Mouse (Mus musculus): ENCODE measurements around the gene Pde3a.
A peak's percentile ranks its signal among the peaks of the same experiment; 100 is the strongest.

Pde3a gene

DNA sequence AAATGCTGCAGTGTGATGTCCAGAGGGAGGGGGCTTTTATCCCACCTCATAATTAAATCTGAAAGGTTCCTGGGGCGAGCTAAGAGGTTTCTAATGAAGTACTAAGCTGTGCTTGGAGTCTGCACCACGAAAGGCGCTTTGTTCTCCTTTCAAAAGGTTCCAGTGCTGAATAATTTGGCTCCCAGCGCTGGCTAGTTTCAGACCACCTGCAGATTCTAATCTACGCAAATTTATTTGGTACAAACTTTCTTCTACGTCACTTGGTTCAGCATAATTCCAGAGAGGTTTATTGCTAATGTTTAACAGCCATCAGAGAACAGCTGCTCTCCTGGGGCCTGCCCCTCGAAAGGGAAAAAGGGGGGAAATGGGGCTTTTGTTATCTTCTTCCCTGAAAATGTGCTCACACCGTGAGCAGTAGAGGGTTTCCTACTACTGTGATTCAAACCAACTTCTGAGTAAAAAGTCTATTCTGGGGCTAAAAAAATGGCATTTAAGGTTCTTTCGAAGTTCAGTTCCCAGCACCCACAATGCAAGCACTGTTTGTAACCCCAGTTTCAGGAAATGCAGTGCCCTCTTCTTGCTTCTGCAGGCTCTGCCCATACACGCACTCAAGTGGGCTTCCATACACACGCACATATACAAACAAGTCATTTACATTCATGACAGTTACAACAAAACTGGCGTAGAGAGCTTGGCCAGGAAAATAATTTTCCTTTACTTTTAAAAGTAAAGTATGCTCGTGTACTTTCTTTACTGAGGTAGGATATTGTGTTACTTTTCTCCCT, 246.8 kb downstream of the Pde3a start:
- peak in 1 of 2 experiments; percentile 11 for DNase-seq (ENCODE audit: low spot score in 2 of 2)

GRCm38 (mm10) chr6:141499511-141499910, 250.4 kb downstream of the Pde3a start:
- no peak for DNase-seq (ENCODE audit: low spot score in 2 of 2)

GRCm38 (mm10) chr6:141501171-141501570, 252.1 kb downstream of the Pde3a start:
- no peak for DNase-seq (ENCODE audit: low spot score in 2 of 2)

DNA sequence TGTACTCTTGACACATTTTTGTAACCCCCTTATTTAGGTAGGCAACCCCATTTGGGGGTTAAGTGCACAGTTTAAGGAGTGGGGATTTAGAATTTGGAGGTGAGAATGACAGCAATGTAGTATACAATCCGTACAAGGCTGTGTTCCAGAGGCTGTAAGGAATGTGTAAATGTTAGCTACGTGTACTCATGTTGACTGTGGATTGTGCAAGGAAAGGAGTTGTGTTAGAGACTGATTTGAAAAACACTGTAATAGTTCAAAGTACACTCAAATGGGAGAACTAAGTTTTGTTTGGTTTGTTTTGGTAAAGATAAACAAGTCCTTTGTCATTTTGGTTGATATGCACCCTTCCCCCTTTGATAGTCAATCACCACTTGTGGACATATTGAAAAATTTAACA, 273.5 kb downstream of the Pde3a start:
- no peak for DNase-seq (ENCODE audit: low spot score in 2 of 2)

DNA sequence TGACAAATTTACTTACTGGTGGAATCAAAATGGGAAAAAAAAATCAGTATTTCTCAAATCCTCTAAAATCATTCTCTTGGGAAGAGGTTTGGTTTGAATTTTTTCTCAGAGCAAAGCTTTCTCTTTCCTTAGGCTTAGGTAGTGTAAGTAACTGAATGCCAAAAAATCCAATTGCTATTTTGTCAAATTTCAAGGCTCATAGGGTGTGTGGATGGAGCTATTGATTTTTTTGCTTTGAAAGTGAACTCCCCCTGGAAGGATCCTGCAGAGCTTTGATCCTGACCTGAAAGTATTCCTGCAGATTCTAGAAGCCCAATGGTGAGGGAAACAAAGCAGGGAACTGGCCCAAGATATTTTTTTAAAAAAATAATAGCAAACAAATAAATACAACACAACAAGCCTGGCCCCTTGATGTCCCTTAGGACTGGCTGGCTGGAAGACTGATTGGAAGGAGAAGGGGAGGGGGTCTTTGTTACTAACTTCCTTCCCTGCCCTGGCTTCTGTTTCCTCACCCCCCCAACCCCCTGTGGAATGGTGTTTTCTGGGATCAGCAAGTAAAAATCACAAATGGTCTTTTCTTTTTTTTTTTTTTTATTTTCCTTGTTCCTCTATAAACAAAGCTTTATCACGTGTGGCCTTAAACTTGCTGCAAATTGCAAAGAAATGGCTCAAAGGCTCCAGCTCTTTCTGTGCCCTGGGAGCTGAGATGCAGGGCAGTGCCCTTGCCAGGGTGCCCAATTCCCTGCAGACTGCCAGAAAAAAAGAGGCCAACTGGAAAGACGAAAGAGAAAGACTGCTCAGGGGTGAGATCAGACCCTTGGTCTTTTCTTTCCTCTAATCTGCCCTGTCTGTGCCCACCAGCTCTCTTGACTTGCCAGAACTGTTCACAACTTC, 274.9 kb downstream of the Pde3a start, which contains the start of gene Slco1c1:
Gene Slco1c1, plus strand, starts transcription at position 622 of the 894 bp plus-strand sequence.
- peak; percentile 16 to 18 for DNase-seq (ENCODE audit: low spot score in 2 of 2)

DNA sequence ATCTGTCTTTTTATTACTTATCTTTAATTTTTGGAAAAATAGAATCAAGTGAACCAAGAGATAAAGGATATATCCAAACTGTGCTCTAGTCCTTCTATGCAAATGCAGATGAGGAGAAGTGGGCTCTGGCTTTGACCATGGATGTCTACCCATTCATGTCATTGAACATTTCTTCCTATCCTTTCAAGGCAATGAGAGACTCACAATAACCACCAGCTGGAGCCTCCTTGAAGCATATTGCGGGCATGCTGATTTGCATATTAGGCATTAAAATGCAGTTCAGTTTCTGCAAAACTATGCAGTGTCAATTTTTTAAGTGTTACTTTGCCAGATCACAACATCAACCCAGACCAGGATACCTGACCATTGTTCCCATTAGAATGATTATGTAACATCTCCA, 276.7 kb downstream of the Pde3a start:
- no peak for DNase-seq (ENCODE audit: low spot score in 2 of 2)

DNA sequence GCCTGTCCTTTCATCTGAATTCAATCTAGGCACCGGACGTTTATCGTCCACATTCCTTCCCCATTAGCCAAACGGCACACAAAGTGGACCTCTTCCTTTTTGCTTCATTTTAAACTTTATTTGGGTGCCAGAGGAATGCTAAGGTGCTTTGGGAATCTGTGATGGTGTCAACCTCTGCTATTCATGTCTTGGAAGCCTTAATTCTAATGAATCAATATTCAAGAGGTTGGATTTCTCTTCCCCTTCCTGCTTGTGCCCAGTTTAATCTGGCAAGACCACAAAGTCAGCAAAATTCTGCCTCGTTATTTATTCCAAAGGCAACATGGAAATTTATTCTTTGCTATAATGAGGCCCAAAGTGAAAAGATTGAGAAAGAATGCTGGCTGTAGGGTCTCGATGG, 281.8 kb downstream of the Pde3a start:
- no peak for DNase-seq (ENCODE audit: low spot score in 2 of 2)

DNA sequence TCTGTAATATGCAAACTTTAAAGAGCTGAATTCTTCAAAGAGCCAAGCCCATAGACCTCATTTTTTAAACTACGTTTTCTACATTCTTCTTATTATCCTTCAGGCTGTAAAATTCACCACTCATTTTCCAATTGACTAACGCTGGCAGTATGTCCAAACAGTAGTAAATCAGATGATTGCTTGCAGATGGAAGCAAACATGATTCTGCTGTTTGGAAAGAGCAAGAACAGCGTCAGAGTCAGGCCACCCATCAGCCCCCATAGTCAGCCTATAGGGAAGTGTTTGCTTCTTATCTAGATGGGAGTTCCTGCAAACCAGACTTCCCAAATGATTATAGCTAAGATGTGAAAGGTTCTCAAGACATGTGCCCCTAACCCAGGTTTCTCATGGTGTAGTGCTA, 288.2 kb downstream of the Pde3a start:
- DNase-seq (ENCODE audit: low spot score in 2 of 2) = no peak

GRCm38 (mm10) chr6:141541136-141541535, 292.1 kb downstream of the Pde3a start:
- no peak for DNase-seq (ENCODE audit: low spot score in 2 of 2)

DNA sequence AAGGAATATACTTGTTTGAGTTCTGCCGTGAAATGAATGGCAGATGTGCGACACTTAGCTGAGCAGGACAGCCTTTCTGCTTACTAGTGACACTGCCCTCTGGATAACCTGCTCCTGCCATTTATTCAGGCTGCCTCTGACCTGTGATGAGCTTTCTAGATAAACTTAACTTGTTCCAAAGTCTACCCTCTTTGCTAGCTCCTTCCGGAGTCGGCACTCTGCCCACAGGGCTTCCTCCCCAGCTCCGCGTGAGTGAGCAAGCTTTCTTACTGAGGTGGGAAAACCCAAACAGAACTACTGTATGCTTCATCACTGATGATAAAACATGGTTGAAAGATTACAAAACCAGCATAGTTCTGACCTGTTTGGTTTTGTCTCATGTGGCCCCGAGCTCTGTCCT, 294.3 kb downstream of the Pde3a start:
- DNase-seq (ENCODE audit: low spot score in 2 of 2) = no peak

Measured in frontal cortex, postnatal 10 days (tissue).